In the genomic region with DNA sequence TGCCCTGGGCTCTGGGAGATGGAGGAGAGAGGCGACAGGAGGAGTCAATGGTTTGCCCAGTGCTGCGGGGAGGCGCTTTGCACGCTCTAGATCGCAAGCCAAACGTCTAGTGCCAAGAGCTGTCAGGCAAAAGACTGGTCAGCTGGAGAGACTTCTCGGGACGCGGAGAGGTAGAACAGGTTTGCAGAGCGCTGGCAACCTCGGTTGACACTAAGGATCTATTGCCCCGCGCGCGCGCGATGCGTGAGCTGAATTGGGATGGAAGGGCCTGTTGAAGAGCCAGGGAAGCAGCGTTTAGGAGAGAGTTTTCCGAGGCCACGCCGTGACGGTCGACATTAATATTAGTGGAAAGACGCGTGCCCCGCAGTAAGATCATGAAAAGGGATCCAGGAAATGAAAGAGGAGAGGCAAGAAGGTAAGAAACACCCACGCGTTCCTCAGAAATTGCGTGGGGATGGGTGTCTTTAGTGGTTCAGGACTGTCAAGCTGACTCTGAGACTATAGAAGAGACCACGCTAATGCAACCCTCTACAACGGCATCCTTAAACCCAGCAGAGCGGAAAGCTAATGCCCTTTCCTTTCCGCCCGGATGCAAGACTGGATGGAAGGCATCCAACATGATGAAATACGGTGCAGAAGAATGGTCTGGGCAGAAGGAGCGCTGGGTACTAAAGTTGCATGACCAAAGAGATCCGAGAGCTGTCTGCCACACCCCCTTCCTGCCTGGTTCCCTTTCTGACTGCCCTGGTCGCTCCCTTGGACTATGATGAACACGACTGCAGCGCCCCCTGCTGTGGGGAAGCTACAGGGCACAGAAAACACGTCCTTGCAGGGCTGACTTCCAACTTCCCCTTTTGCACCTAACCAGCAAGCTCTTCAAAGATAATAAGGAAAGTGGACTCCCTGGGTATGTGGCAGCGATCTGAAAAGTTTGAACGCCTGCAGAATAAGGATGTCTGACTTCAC, we compare ENCODE assay signal across 7 mouse cellular contexts. TPM values are rescaled to one million over a fixed set of nuclear protein-coding genes. Genes with fewer than 3 reads are reported as not detected.
DNase-seq lines count a peak whose midpoint lies in the region; ATAC-seq lines count a peak whose summit lies in the region.

No protein-coding gene starts in this region.

- peak overlapping the region; percentile 77 for H3K4me2 ChIP-seq in embryonic facial prominence, embryonic 11.5 days (ENCODE audit: low read depth, low read length)
- H3K4me2 ChIP-seq in limb, embryonic 11.5 days (ENCODE audit: low read depth, severe bottlenecking), result peak overlapping the region; percentile 78
- H3K4me2 ChIP-seq in midbrain, embryonic 14.5 days (ENCODE audit: low read length), result peak overlapping the region; percentile 55

- no peaks in the 10 kb centered on the region for H3K4me1 ChIP-seq in embryonic facial prominence, embryonic 11.5 days (ENCODE audit: control insufficient read depth, insufficient read depth, low read length)
- H3K4me1 ChIP-seq in limb, embryonic 11.5 days (ENCODE audit: control insufficient read depth, insufficient read depth, low read length), result peaks cover 9% of the 10 kb centered on the region; the same call in 1 of the 2 replicates
- peaks cover 24% of the 10 kb centered on the region for H3K4me1 ChIP-seq in midbrain, embryonic 14.5 days (ENCODE audit: control insufficient read depth, insufficient read depth, low read length)

- no peaks in the 10 kb centered on the region for H3K9me3 ChIP-seq in embryonic facial prominence, embryonic 11.5 days (replicated peaks; ENCODE audit: control insufficient read depth, low read length)
- H3K9me3 ChIP-seq in limb, embryonic 11.5 days (ENCODE audit: control insufficient read depth, low read length), result no peaks in the 10 kb centered on the region
- no peaks in the 10 kb centered on the region for H3K9me3 ChIP-seq in midbrain, embryonic 14.5 days (ENCODE audit: control insufficient read depth, low read length)

- H3K27ac ChIP-seq in embryonic facial prominence, embryonic 11.5 days (replicated peaks; ENCODE audit: low read depth, low read length), result no peak overlapping the region
- H3K27ac ChIP-seq in limb, embryonic 11.5 days (replicated peaks; ENCODE audit: low read depth, low read length), result no peak overlapping the region
- peak overlapping the region; percentile 87 for H3K27ac ChIP-seq in midbrain, embryonic 14.5 days (replicated peaks; ENCODE audit: low read depth, low read length)

- no peaks in the 10 kb centered on the region for H3K27me3 ChIP-seq in embryonic facial prominence, embryonic 11.5 days (ENCODE audit: control insufficient read depth, insufficient read depth, low read length)
- no peaks in the 10 kb centered on the region for H3K27me3 ChIP-seq in limb, embryonic 11.5 days (ENCODE audit: control insufficient read depth, insufficient read depth, low read length)
- no peaks in the 10 kb centered on the region for H3K27me3 ChIP-seq in midbrain, embryonic 14.5 days (ENCODE audit: control insufficient read depth, insufficient read depth, low read length)

- peak; percentile 80 for ATAC-seq in embryonic facial prominence, embryonic 11.5 days (replicated peaks; ENCODE audit: insufficient number of reproducible peaks, low FRiP score, low TSS enrichment, low read depth)
- peak; percentile 80 for ATAC-seq in limb, embryonic 11.5 days (ENCODE audit: insufficient number of reproducible peaks, low FRiP score, low TSS enrichment, low read depth)
- ATAC-seq in midbrain, embryonic 14.5 days (ENCODE audit: low FRiP score, low TSS enrichment), result peak; percentile 77

- under 1% methylated on average over 44 of the region's 44 CpGs for WGBS in embryonic facial prominence, embryonic 11.5 days
- WGBS in limb, embryonic 11.5 days, result under 1% methylated on average over 44 of the region's 44 CpGs
- WGBS in midbrain, embryonic 14.5 days, result under 1% methylated on average over 44 of the region's 44 CpGs

- H3K36me3 ChIP-seq in embryonic facial prominence, embryonic 11.5 days (replicated peaks; ENCODE audit: control insufficient read depth, insufficient read depth, low read depth, low read length), result no peaks in the 10 kb centered on the region
- no peaks in the 10 kb centered on the region for H3K36me3 ChIP-seq in limb, embryonic 11.5 days (ENCODE audit: control insufficient read depth, insufficient read depth, low read length)
- no peaks in the 10 kb centered on the region for H3K36me3 ChIP-seq in midbrain, embryonic 14.5 days (ENCODE audit: control insufficient read depth, insufficient read depth, low read length)

- DNase-seq in adrenal gland, postnatal 14 days, result peak; percentile 96
- peak; percentile 94 for DNase-seq in embryonic facial prominence, embryonic 11.5 days (ENCODE audit: low spot score)
- peak; percentile 99 for DNase-seq in heart, adult 11 months
- DNase-seq in kidney, adult 18-20 months, result peak; percentile 92
- peak; percentile 99 for DNase-seq in limb, embryonic 11.5 days (ENCODE audit: low spot score)
- DNase-seq in midbrain, embryonic 14.5 days, result peak; percentile 96
- DNase-seq in spleen, adult 18-20 months, result peak; percentile 65 to 77

- peak overlapping the region; percentile 39; the same call in 1 of the 2 replicates for H3K9ac ChIP-seq in embryonic facial prominence, embryonic 11.5 days (replicated peaks; ENCODE audit: low read length)
- H3K9ac ChIP-seq in limb, embryonic 11.5 days (ENCODE audit: low read length), result peak overlapping the region; percentile 30
- peak overlapping the region; percentile 79 for H3K9ac ChIP-seq in midbrain, embryonic 14.5 days (replicated peaks; ENCODE audit: low read length)

- H3K4me3 ChIP-seq in embryonic facial prominence, embryonic 11.5 days (ENCODE audit: low read depth, low read length), result peak overlapping the region; percentile 73
- peak overlapping the region; percentile 81 for H3K4me3 ChIP-seq in limb, embryonic 11.5 days (ENCODE audit: low read depth, low read length)
- peak overlapping the region; percentile 76 for H3K4me3 ChIP-seq in midbrain, embryonic 14.5 days (replicated peaks; ENCODE audit: low read depth, low read length)

RNA-seq across cellular contexts. Expression of a gene that starts 0.7 kb away (rescaled TPM):
- total RNA-seq in adrenal gland, postnatal 14 days (2021), result 9.1 and 11.7 TPM in 2 replicates
- 7.6 and 7.8 TPM in 2 replicates for polyA plus RNA-seq in embryonic facial prominence, embryonic 11.5 days (2014; fragmentation: Nextera tagmentation; extraction: Ambion mirVana)
- polyA plus RNA-seq in limb, embryonic 11.5 days (2014; fragmentation: Nextera tagmentation; extraction: Ambion mirVana), result 7.4 and 7.8 TPM in 2 replicates
- 8.1 and 10.4 TPM in 2 replicates for polyA plus RNA-seq in midbrain, embryonic 14.5 days (2014; fragmentation: Nextera tagmentation; extraction: Ambion mirVana)
